Mouse (Mus musculus) adrenal gland, adult (tissue): Measurements from ENCODE around the gene Vti1a.

Source experiments
- DNase-seq, 2 experiments: peaks; one replicate each; pipeline ENCODE4 v3.0.0; 2022 to 2023; ENCODE audit warnings: low spot score in 1 of 2; ENCODE audit not compliant: inconsistent age in 2 of 2

Vti1a gene

GRCm38 (mm10) chr19:55509618-55510017 lies 193.5 kb downstream of the Vti1a start:
- DNase-seq = no peak

GRCm38 (mm10) chr19:55513941-55514340 lies 197.8 kb downstream of the Vti1a start:
- DNase-seq = no peak

GRCm38 (mm10) chr19:55520236-55520635 lies 204.1 kb downstream of the Vti1a start:
- no peak for DNase-seq

GRCm38 (mm10) chr19:55523340-55523739 lies 207.2 kb downstream of the Vti1a start:
- DNase-seq = no peak

- no peak for DNase-seq
These were observed 208.3 kb downstream of the Vti1a start for GRCm38 (mm10) chr19:55524385-55524784.

GRCm38 (mm10) chr19:55525056-55525455 lies 209.0 kb downstream of the Vti1a start:
- DNase-seq = no peak

GRCm38 (mm10) chr19:55526717-55527235 lies 210.7 kb downstream of the Vti1a start:
- DNase-seq = no peak

- DNase-seq = peak in 1 of 2 experiments; percentile 30
These were observed 213.9 kb downstream of the Vti1a start for GRCm38 (mm10) chr19:55530041-55530440.

GRCm38 (mm10) chr19:55532681-55533080 lies 216.6 kb downstream of the Vti1a start:
- no peak for DNase-seq

- DNase-seq = no peak
These were observed 220.3 kb downstream of the Vti1a start for GRCm38 (mm10) chr19:55536273-55536937.

- DNase-seq = peak; percentile 33 to 59
These were observed 221.6 kb downstream of the Vti1a start for GRCm38 (mm10) chr19:55537691-55538090.

GRCm38 (mm10) chr19:55541641-55542040 lies 225.5 kb downstream of the Vti1a start:
- DNase-seq = no peak

GRCm38 (mm10) chr19:55542461-55542860 lies 226.4 kb downstream of the Vti1a start:
- peak; percentile 57 to 84 for DNase-seq

- no peak for DNase-seq
These were observed 227.1 kb downstream of the Vti1a start for GRCm38 (mm10) chr19:55543188-55543587.

- no peak for DNase-seq
These were observed 228.4 kb downstream of the Vti1a start for GRCm38 (mm10) chr19:55544498-55544897.

GRCm38 (mm10) chr19:55545529-55545928 lies 229.4 kb downstream of the Vti1a start:
- peak; percentile 80 to 92 for DNase-seq

- no peak for DNase-seq
These were observed 230.0 kb downstream of the Vti1a start for GRCm38 (mm10) chr19:55546009-55546528.

- no peak for DNase-seq
These were observed 232.1 kb downstream of the Vti1a start for GRCm38 (mm10) chr19:55548206-55548605.

GRCm38 (mm10) chr19:55548656-55549055 lies 232.6 kb downstream of the Vti1a start:
- DNase-seq = no peak

- no peak for DNase-seq
These were observed 234.1 kb downstream of the Vti1a start for GRCm38 (mm10) chr19:55550176-55550575.

GRCm38 (mm10) chr19:55552339-55552738 lies 236.2 kb downstream of the Vti1a start:
- no peak for DNase-seq

GRCm38 (mm10) chr19:55552861-55553260 lies 236.8 kb downstream of the Vti1a start:
- no peak for DNase-seq

- DNase-seq = no peak
These were observed 238.2 kb downstream of the Vti1a start for GRCm38 (mm10) chr19:55554295-55554694.
